In the genomic region with DNA sequence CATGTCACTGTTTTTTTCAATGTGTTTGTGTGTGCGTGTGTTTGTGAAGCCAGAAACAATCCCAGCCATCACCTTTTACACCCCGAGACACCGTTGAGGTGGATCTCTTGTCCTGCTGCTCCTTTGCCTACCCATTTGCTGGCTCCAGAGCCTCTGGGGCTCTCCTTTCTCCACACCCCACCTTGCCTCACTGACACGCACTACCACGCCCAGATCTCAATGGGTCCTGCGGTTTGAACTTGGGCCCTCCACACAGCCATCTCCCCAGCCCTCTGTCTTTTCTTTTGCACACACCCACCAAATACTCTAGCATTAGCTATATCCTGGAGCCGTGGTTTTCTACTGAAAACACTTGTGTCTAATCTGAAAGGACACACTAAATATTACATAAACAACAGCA, we compare ENCODE assay signal across 24 mouse cellular contexts. TPM values are rescaled to one million over a fixed set of nuclear protein-coding genes. Genes with fewer than 3 reads are reported as not detected.
DNase-seq lines count a peak whose midpoint lies in the region; ATAC-seq lines count a peak whose summit lies in the region.
"Had no signal": no experiment of that assay in that cellular context is flagged by ENCODE, and none has a peak within 500 bp of the region (broad histone marks: within the 10 kb centered on the region; RNA-seq: fewer than 3 reads in every experiment).

No protein-coding gene starts in this region.

- peak overlapping the region; percentile 98 for H3K27ac ChIP-seq in liver, embryonic 16.5 days (ENCODE audit: low read length)
- H3K27ac ChIP-seq in midbrain, embryonic 16.5 days (ENCODE audit: low read length), result no peak overlapping the region
- H3K27ac ChIP-seq: forebrain, embryonic 12.5 days; heart, adult 2 months; heart, embryonic 13.5 days; hindbrain, embryonic 12.5 days; limb, embryonic 15.5 days; midbrain, embryonic 13.5 days had no signal

- H3K4me3 ChIP-seq in liver, embryonic 16.5 days (ENCODE audit: low read depth, low read length), result peak overlapping the region; percentile 25; the same call in 1 of the 2 replicates
- no peak overlapping the region for H3K4me3 ChIP-seq in midbrain, embryonic 16.5 days (ENCODE audit: low read depth, low read length)
- H3K4me3 ChIP-seq: forebrain, embryonic 12.5 days; heart, adult 2 months; heart, embryonic 13.5 days; hindbrain, embryonic 12.5 days; limb, embryonic 15.5 days; midbrain, embryonic 13.5 days had no signal

- H3K4me1 ChIP-seq in liver, embryonic 16.5 days (ENCODE audit: control insufficient read depth, low read depth, low read length), result peaks cover 52% of the 10 kb centered on the region
- no peaks in the 10 kb centered on the region for H3K4me1 ChIP-seq in midbrain, embryonic 16.5 days (ENCODE audit: control insufficient read depth, insufficient read depth, low read length)
- H3K4me1 ChIP-seq: forebrain, embryonic 12.5 days; heart, embryonic 13.5 days; hindbrain, embryonic 12.5 days; limb, embryonic 15.5 days; midbrain, embryonic 13.5 days had no signal

- 41% methylated on average over 7 of the region's 7 CpGs for WGBS in liver, embryonic 16.5 days (ENCODE audit: insufficient replicate concordance)
- 94% methylated on average over 7 of the region's 7 CpGs for WGBS in midbrain, embryonic 16.5 days

- no peaks in the 10 kb centered on the region for H3K27me3 ChIP-seq in liver, embryonic 16.5 days (ENCODE audit: control insufficient read depth, insufficient read depth, low read depth, low read length)
- no peaks in the 10 kb centered on the region for H3K27me3 ChIP-seq in midbrain, embryonic 16.5 days (ENCODE audit: control insufficient read depth, insufficient read depth, low read depth, low read length)
- H3K27me3 ChIP-seq: CH12.LX; forebrain, embryonic 12.5 days; heart, embryonic 13.5 days; hindbrain, embryonic 12.5 days; limb, embryonic 15.5 days; midbrain, embryonic 13.5 days; Patski had no signal

- peaks cover 38% of the 10 kb centered on the region for H3K36me3 ChIP-seq in liver, embryonic 16.5 days (ENCODE audit: control insufficient read depth, insufficient read depth)
- peaks cover 25% of the 10 kb centered on the region for H3K36me3 ChIP-seq in midbrain, embryonic 16.5 days (ENCODE audit: control insufficient read depth, insufficient read depth, low read length)

- H3K4me2 ChIP-seq in liver, embryonic 16.5 days (ENCODE audit: low read depth, low read length), result peak overlapping the region; percentile 59
- no peak overlapping the region for H3K4me2 ChIP-seq in midbrain, embryonic 16.5 days (ENCODE audit: low read length)
- H3K4me2 ChIP-seq: forebrain, embryonic 12.5 days; heart, embryonic 13.5 days; hindbrain, embryonic 12.5 days; limb, embryonic 15.5 days; midbrain, embryonic 13.5 days had no signal

- no peaks in the 10 kb centered on the region for H3K9me3 ChIP-seq in liver, embryonic 16.5 days (replicated peaks; ENCODE audit: control insufficient read depth, low read length)
- H3K9me3 ChIP-seq in midbrain, embryonic 16.5 days (replicated peaks; ENCODE audit: control insufficient read depth, low read length, poor library complexity, severe bottlenecking), result no peaks in the 10 kb centered on the region
- H3K9me3 ChIP-seq: forebrain, embryonic 12.5 days; G1E; heart, embryonic 13.5 days; hindbrain, embryonic 12.5 days; limb, embryonic 15.5 days; midbrain, embryonic 13.5 days had no signal

- ATAC-seq in liver, embryonic 16.5 days (ENCODE audit: low read depth), result peak; percentile 83
- no peak for ATAC-seq in midbrain, embryonic 16.5 days
- ATAC-seq: lung, postnatal 0 days; midbrain, embryonic 13.5 days; Patski had no signal

- H3K9ac ChIP-seq in liver, embryonic 16.5 days (ENCODE audit: low read depth, low read length), result peak overlapping the region; percentile 30
- no peak overlapping the region for H3K9ac ChIP-seq in midbrain, embryonic 16.5 days (ENCODE audit: low read depth, low read length)
- H3K9ac ChIP-seq: forebrain, embryonic 12.5 days; heart, embryonic 13.5 days; hindbrain, embryonic 12.5 days; limb, embryonic 15.5 days; midbrain, embryonic 13.5 days had no signal

- DNase-seq in spleen, postnatal 4 days (ENCODE audit: low spot score in 2 of 2), result peak; percentile 42 to 76
- DNase-seq in spleen, adult 12 weeks (ENCODE audit: low spot score), result no peak
- peak; percentile 81 for DNase-seq in liver
- no peak for DNase-seq in right cerebral cortex, postnatal 25 days
- DNase-seq in testis, postnatal 10 days (ENCODE audit: low spot score), result no peak
- DNase-seq: adrenal gland, postnatal 10 days; B cell, adult 2 months; cerebellum, adult 9-11 months; gastrocnemius, postnatal 25 days; heart, adult 2 months; kidney, adult 8-10 months; kidney, postnatal 14 days; left cerebral cortex, postnatal 4 days had no signal

RNA-seq across cellular contexts. Expression of a gene that starts 30.4 kb away (rescaled TPM):
- polyA plus RNA-seq in liver, embryonic 16.5 days (2015; fragmentation: Nextera tagmentation; extraction: Ambion mirVana), result 51.9 and 61.2 TPM in 2 replicates
- polyA plus RNA-seq in midbrain, embryonic 16.5 days (2015; fragmentation: Nextera tagmentation; extraction: Ambion mirVana), result 105 and 108 TPM in 2 replicates

RNA-seq across cellular contexts. Expression of a gene that starts 30.7 kb away (rescaled TPM):
- polyA plus RNA-seq in liver, embryonic 16.5 days (2015; fragmentation: Nextera tagmentation; extraction: Ambion mirVana), result 21.9 and 22.8 TPM in 2 replicates
- 31.7 and 32.7 TPM in 2 replicates for polyA plus RNA-seq in midbrain, embryonic 16.5 days (2015; fragmentation: Nextera tagmentation; extraction: Ambion mirVana)

RNA-seq across cellular contexts. Expression of a gene that starts 34.3 kb away (rescaled TPM):
- polyA plus RNA-seq in liver, embryonic 16.5 days (2015; fragmentation: Nextera tagmentation; extraction: Ambion mirVana), result 30.1 and 30.7 TPM in 2 replicates
- 40.3 and 53.9 TPM in 2 replicates for polyA plus RNA-seq in midbrain, embryonic 16.5 days (2015; fragmentation: Nextera tagmentation; extraction: Ambion mirVana)

RNA-seq across cellular contexts. Expression of a gene that starts 34.9 kb away (rescaled TPM):
- polyA plus RNA-seq in liver, embryonic 16.5 days (2015; fragmentation: Nextera tagmentation; extraction: Ambion mirVana), result 83.7 and 84.5 TPM in 2 replicates
- 37.9 and 39.6 TPM in 2 replicates for polyA plus RNA-seq in midbrain, embryonic 16.5 days (2015; fragmentation: Nextera tagmentation; extraction: Ambion mirVana)

Comparison
In these comparisons a context has a peak if more than half of its experiments do, and no peak if none do; other contexts are left out.
1. DNase-seq: peak in spleen, postnatal 4 days (2 of 2) and liver (single experiment); none in spleen, adult 12 weeks (single experiment), right cerebral cortex, postnatal 25 days (single experiment) and testis, postnatal 10 days (single experiment).